Mouse (Mus musculus): ENCODE measurements at regions not wholly inside any gene's neighbourhood (a gene's known extent, or its start where the extent isn't known, plus 50 kb on each side); places are given as distances from the start of the nearest gene placed in this dataset.

DNA sequence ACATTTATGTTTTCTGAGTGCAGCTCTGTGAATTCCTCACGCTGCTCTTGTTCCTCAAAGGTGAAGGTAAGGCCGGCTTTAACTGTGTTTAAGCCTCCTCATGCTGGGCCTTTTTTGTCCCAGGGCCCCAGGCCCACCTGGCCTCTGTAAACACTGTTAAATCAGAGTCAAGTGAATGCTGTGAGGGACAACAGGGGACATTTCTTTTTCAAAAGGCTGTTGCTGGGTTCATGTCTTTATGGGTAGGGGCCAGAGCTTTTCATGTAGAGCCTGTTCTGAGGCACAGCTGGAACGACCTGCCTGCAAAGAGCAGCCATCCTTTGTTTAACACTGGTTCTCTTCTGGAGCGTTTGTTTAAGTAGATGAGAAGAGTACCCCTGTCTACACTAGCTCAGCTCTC, 70.8 kb upstream of the 4930452B06Rik start:
- TF ChIP-seq EP300 (IDR thresholded peaks at IDR 0.05), result no peak
- no peak for TF ChIP-seq CTCF (IDR thresholded peaks at IDR 0.05)
